Mouse (Mus musculus) cerebellum, adult 9-11 months (tissue): ENCODE measurements around the gene Taf6l.
"Not testable (repeated sequence)": the region's sequence is repeated elsewhere in the genome, so short reads cannot be mapped to it uniquely, and the experiment has no call there.

Source experiments
- DNase-seq: peaks from one replicate; pipeline ENCODE4 v3.0.0; 2022

The Taf6l gene

GRCm38 (mm10) chr19:8735389-8736159 is 50.6 kb downstream of the Taf6l start, which contains the start of gene Wdr74:
Gene Wdr74 (plus strand): TSS chr19:8735827.
- peak; percentile 90 for DNase-seq

GRCm38 (mm10) chr19:8734334-8734733 is 51.9 kb downstream of the Taf6l start:
- DNase-seq, result no peak

- not testable (repeated sequence) for DNase-seq
Observed at GRCm38 (mm10) chr19:8728335-8729099, 57.7 kb downstream of the Taf6l start.

GRCm38 (mm10) chr19:8727495-8728114 is 58.6 kb downstream of the Taf6l start:
- no peak for DNase-seq

GRCm38 (mm10) chr19:8726609-8727390 is 59.4 kb downstream of the Taf6l start:
- no peak for DNase-seq

- DNase-seq, result no peak
Observed at GRCm38 (mm10) chr19:8725081-8725613, 61.1 kb downstream of the Taf6l start.
